Mouse (Mus musculus) liver, embryonic 13.5 days (tissue): ENCODE data around the gene Zfp553. TPM values are rescaled to one million over a fixed set of nuclear protein-coding genes. Genes with fewer than 3 reads are reported as not detected.
"Not testable (repeated sequence)": the region's sequence is repeated elsewhere in the genome, so short reads cannot be mapped to it uniquely, and the experiment has no call there.

Experiments
- ATAC-seq: fragments of 200-750 bp; cut with Nextera tagmentation; 2 replicates; pipeline ENCODE4 v1.8.0; 2017; ENCODE audit warnings: low read depth, mild to moderate bottlenecking, moderate number of reproducible peaks, moderate library complexity
- DNase-seq: peaks from one replicate; pipeline ENCODE4 v3.0.0; 2022
- H3K27ac ChIP-seq: fragments of 300-500 bp; sonication (generic); 2 replicates; pipeline ENCODE4 v1.5.1; 2015; ENCODE audit warnings: moderate library complexity, mild to moderate bottlenecking, inconsistent platforms
- H3K27me3 ChIP-seq: fragments of 300-500 bp; sonication (generic); 2 replicates; pipeline ENCODE4 v1.6.1; 2015; ENCODE audit warnings: mild to moderate bottlenecking, inconsistent platforms
- H3K36me3 ChIP-seq: fragments of 300-500 bp; sonication (generic); 2 replicates; pipeline ENCODE4 v1.6.1; 2015; ENCODE audit warnings: mild to moderate bottlenecking, inconsistent platforms
- H3K4me1 ChIP-seq: fragments of 300-500 bp; sonication (generic); replicated peaks from 2 replicates; pipeline ENCODE4 v1.6.1; 2015; ENCODE audit warnings: inconsistent platforms
- H3K4me2 ChIP-seq: fragments of 300-500 bp; sonication (generic); 2 replicates; pipeline ENCODE4 v1.6.1; 2015; ENCODE audit warnings: inconsistent platforms, mild to moderate bottlenecking, moderate library complexity
- H3K4me3 ChIP-seq: fragments of 300-500 bp; sonication (generic); replicated peaks from 2 replicates; pipeline ENCODE4 v1.5.1; 2015; ENCODE audit warnings: mild to moderate bottlenecking, inconsistent platforms
- H3K9ac ChIP-seq: fragments of 300-500 bp; sonication (generic); 2 replicates; pipeline ENCODE4 v1.6.1; 2015; ENCODE audit warnings: mild to moderate bottlenecking, inconsistent platforms
- H3K9me3 ChIP-seq: fragments of 300-500 bp; sonication (generic); replicated peaks from 2 replicates; pipeline ENCODE4 v1.6.1; 2016; ENCODE audit warnings: inconsistent platforms
- WGBS: fragments of 180-500 bp; shearing (Covaris S2); methylation state at CpG from one replicate; pipeline ENCODE4 v1.1.7; 2015; ENCODE audit not compliant: insufficient replicate concordance; 5-methylcytosine and 5-hydroxymethylcytosine counted together
- polyA plus RNA-seq: library from polyadenylated mRNA; unstranded; fragments of >200 nt; fragmentation: Nextera tagmentation; extraction: Ambion mirVana; gene quantifications from 2 replicates; pipeline ENCODE4 v1.2.1, GENCODE M21; 2015

Gene Zfp553
- polyA plus RNA-seq, 1 experiment from 2014 or later: 8.3 TPM

- peak overlapping the region; percentile 89 for H3K9ac ChIP-seq
- H3K36me3 ChIP-seq: peaks cover 23% of the 10 kb centered on the region
- peak overlapping the region; percentile 83 for H3K4me3 ChIP-seq
- DNase-seq (no peak), ATAC-seq (no peak)
- H3K27ac ChIP-seq: peak overlapping the region; percentile 93
- H3K27me3 ChIP-seq: no peaks in the 10 kb centered on the region
- peaks cover 39% of the 10 kb centered on the region for H3K4me1 ChIP-seq
- WGBS: 43% methylated on average over 2 of the region's 2 CpGs
- no peaks in the 10 kb centered on the region for H3K9me3 ChIP-seq
- H3K4me2 ChIP-seq: peak overlapping the region; percentile 98
Observed at GRCm38 (mm10) chr7:127243361-127243867, 10.6 kb downstream of the Zfp553 start.

GRCm38 (mm10) chr7:127243870-127244657 is 11.2 kb downstream of the Zfp553 start, which contains the start of gene Zfp771:
TSS of gene Zfp771 (plus strand) at chr7:127244274.
- Histone ChIP-seq H3K4me3 (peak within 1 kb of the TSS; percentile 83), H3K9me3 (no peaks in the 10 kb centered on the region), H3K4me2 (peak within 1 kb of the TSS; percentile 98), H3K27me3 (no peaks in the 10 kb centered on the region), H3K27ac (peak within 1 kb of the TSS; percentile 93), H3K9ac (peak within 1 kb of the TSS; percentile 89), H3K4me1 (peaks cover 39% of the 10 kb centered on the region), H3K36me3 (peaks cover 18% of the 10 kb centered on the region)
- peak; percentile 92 for DNase-seq
- WGBS: 1% methylated on average over 55 of the region's 56 CpGs
- ATAC-seq: peak; percentile 95

- peak overlapping the region; percentile 98 for H3K4me2 ChIP-seq
- H3K9ac ChIP-seq: peak overlapping the region; percentile 89
- DNase-seq (no peak), ATAC-seq (peak; percentile 63; the same call in 1 of the 2 replicates)
- peak overlapping the region; percentile 83 for H3K4me3 ChIP-seq
- H3K36me3 ChIP-seq: peaks cover 25% of the 10 kb centered on the region
- peaks cover 39% of the 10 kb centered on the region for H3K4me1 ChIP-seq
- no peaks in the 10 kb centered on the region for H3K27me3 ChIP-seq
- peak overlapping the region; percentile 91 for H3K27ac ChIP-seq
- 15% methylated on average over 26 of the region's 33 CpGs for WGBS
- H3K9me3 ChIP-seq: no peaks in the 10 kb centered on the region
Observed at GRCm38 (mm10) chr7:127244658-127245510, 12.0 kb downstream of the Zfp553 start.

- DNase-seq, H3K9me3 ChIP-seq, H3K4me3 ChIP-seq, H3K4me2 ChIP-seq, ATAC-seq, H3K27ac ChIP-seq, H3K27me3 ChIP-seq, H3K9ac ChIP-seq: not testable (repeated sequence)
- H3K4me1 ChIP-seq: peaks cover 44% of the 10 kb centered on the region
- H3K36me3 ChIP-seq: peaks cover 34% of the 10 kb centered on the region
- 82% methylated on average over 8 of the region's 8 CpGs for WGBS
Observed at GRCm38 (mm10) chr7:127250511-127250910, 17.6 kb downstream of the Zfp553 start.

- WGBS: 62% methylated on average over 2 of the region's 2 CpGs
- H3K9ac ChIP-seq: no peak overlapping the region
- DNase-seq (no peak), ATAC-seq (no peak)
- no peaks in the 10 kb centered on the region for H3K27me3 ChIP-seq
- H3K27ac ChIP-seq: peak overlapping the region; percentile 94
- no peak overlapping the region for H3K4me2 ChIP-seq
- no peak overlapping the region for H3K4me3 ChIP-seq
- peaks cover 43% of the 10 kb centered on the region for H3K4me1 ChIP-seq
- peaks cover 29% of the 10 kb centered on the region for H3K36me3 ChIP-seq
- no peaks in the 10 kb centered on the region for H3K9me3 ChIP-seq
Observed at GRCm38 (mm10) chr7:127252414-127252813, 19.6 kb downstream of the Zfp553 start.

- Histone ChIP-seq H3K4me2 (peak overlapping the region; percentile 97), H3K27ac (peak overlapping the region; percentile 94), H3K9ac (peak overlapping the region; percentile 82), H3K36me3 (peaks cover 32% of the 10 kb centered on the region), H3K4me3 (peak overlapping the region; percentile 77), H3K4me1 (peaks cover 52% of the 10 kb centered on the region), H3K9me3 (no peaks in the 10 kb centered on the region), H3K27me3 (no peaks in the 10 kb centered on the region)
- no peak for DNase-seq
- ATAC-seq: no peak
- WGBS: 69% methylated on average over 6 of the region's 6 CpGs
Observed at GRCm38 (mm10) chr7:127253341-127253740, 20.5 kb downstream of the Zfp553 start.

GRCm38 (mm10) chr7:127253821-127254769 is 21.2 kb downstream of the Zfp553 start:
- Histone ChIP-seq H3K36me3 (peaks cover 32% of the 10 kb centered on the region), H3K4me3 (peak overlapping the region; percentile 77), H3K4me1 (peaks cover 59% of the 10 kb centered on the region), H3K27ac (peak overlapping the region; percentile 94), H3K27me3 (no peaks in the 10 kb centered on the region), H3K9me3 (no peaks in the 10 kb centered on the region), H3K4me2 (peak overlapping the region; percentile 97), H3K9ac (peak overlapping the region; percentile 82)
- DNase-seq (peak; percentile 91), ATAC-seq (peak; percentile 89)
- WGBS: under 1% methylated on average over 136 of the region's 136 CpGs

- H3K27me3 ChIP-seq: no peaks in the 10 kb centered on the region
- H3K4me2 ChIP-seq: peak overlapping the region; percentile 97
- H3K27ac ChIP-seq: peak overlapping the region; percentile 94
- no peaks in the 10 kb centered on the region for H3K9me3 ChIP-seq
- DNase-seq: no peak
- H3K4me1 ChIP-seq: peaks cover 69% of the 10 kb centered on the region
- peak overlapping the region; percentile 77 for H3K4me3 ChIP-seq
- H3K9ac ChIP-seq: peak overlapping the region; percentile 82
- peaks cover 24% of the 10 kb centered on the region for H3K36me3 ChIP-seq
- WGBS: 15% methylated on average over 4 of the region's 4 CpGs
- no peak for ATAC-seq
Observed at GRCm38 (mm10) chr7:127255008-127255407, 22.1 kb downstream of the Zfp553 start.

GRCm38 (mm10) chr7:127255965-127256364 is 23.1 kb downstream of the Zfp553 start:
- no peak for DNase-seq
- peak overlapping the region; percentile 82; the same call in 1 of the 2 replicates for H3K9ac ChIP-seq
- H3K27me3 ChIP-seq: no peaks in the 10 kb centered on the region
- H3K4me2 ChIP-seq: no peak overlapping the region
- no peak overlapping the region for H3K4me3 ChIP-seq
- peaks cover 20% of the 10 kb centered on the region for H3K36me3 ChIP-seq
- 19% methylated on average over 2 of the region's 2 CpGs for WGBS
- H3K9me3 ChIP-seq: no peaks in the 10 kb centered on the region
- H3K27ac ChIP-seq: peak overlapping the region; percentile 94; the same call in 1 of the 2 replicates
- no peak for ATAC-seq
- H3K4me1 ChIP-seq: peaks cover 73% of the 10 kb centered on the region

- Histone ChIP-seq H3K9ac (no peak overlapping the region), H3K9me3 (no peaks in the 10 kb centered on the region), H3K4me3 (no peak overlapping the region), H3K27ac (peak overlapping the region; percentile 10; the same call in 1 of the 2 replicates), H3K36me3 (peaks cover 17% of the 10 kb centered on the region), H3K4me2 (no peak overlapping the region), H3K27me3 (no peaks in the 10 kb centered on the region), H3K4me1 (peaks cover 79% of the 10 kb centered on the region)
- ATAC-seq (no peak), DNase-seq (no peak)
- WGBS: 73% methylated on average over 5 of the region's 5 CpGs
Observed at GRCm38 (mm10) chr7:127256518-127256917, 23.7 kb downstream of the Zfp553 start.
